ENCODE assay signal across 7 mouse cellular contexts in genomic region chr1:63112151-63112864, GRCm38 (mm10). TPM values are rescaled to one million over a fixed set of nuclear protein-coding genes. Genes with fewer than 3 reads are reported as not detected.
DNase-seq lines count a peak whose midpoint lies in the region; ATAC-seq and TF ChIP-seq lines count a peak whose summit lies in the region.

No protein-coding gene starts in this region.

- no peak for DNase-seq in layer of hippocampus, adult 2 months (ENCODE audit: low spot score in 2 of 2)
- DNase-seq in layer of hippocampus, adult 18-20 months (ENCODE audit: low spot score in 2 of 2): no peak
- DNase-seq in embryonic facial prominence, embryonic 11.5 days (ENCODE audit: low spot score): no peak
- DNase-seq in midbrain, postnatal 0 days (ENCODE audit: low spot score): no peak
- no peak for DNase-seq in layer of hippocampus, postnatal 25 days (ENCODE audit: extremely low spot score in 1 of 2, low spot score in 1 of 2)

- H3K9me3 ChIP-seq in embryonic facial prominence, embryonic 11.5 days (replicated peaks; ENCODE audit: control insufficient read depth, low read length): no peaks in the 10 kb centered on the region
- H3K9me3 ChIP-seq in hindbrain, embryonic 15.5 days: no peaks in the 10 kb centered on the region
- H3K9me3 ChIP-seq in midbrain, postnatal 0 days (ENCODE audit: low read length): no peaks in the 10 kb centered on the region

- H3K27ac ChIP-seq in layer of hippocampus, adult 2 months: peak overlapping the region; percentile 94
- H3K27ac ChIP-seq in embryonic facial prominence, embryonic 11.5 days (replicated peaks; ENCODE audit: low read depth, low read length): no peak overlapping the region
- H3K27ac ChIP-seq in hindbrain, embryonic 15.5 days (replicated peaks): peak overlapping the region; percentile 94; the same call in 1 of the 2 replicates
- peak overlapping the region; percentile 97; the same call in 1 of the 2 replicates for H3K27ac ChIP-seq in midbrain, postnatal 0 days (ENCODE audit: low read depth, low read length)

- H3K36me3 ChIP-seq in embryonic facial prominence, embryonic 11.5 days (replicated peaks; ENCODE audit: control insufficient read depth, insufficient read depth, low read depth, low read length): no peaks in the 10 kb centered on the region
- H3K36me3 ChIP-seq in hindbrain, embryonic 15.5 days: no peaks in the 10 kb centered on the region
- H3K36me3 ChIP-seq in midbrain, postnatal 0 days (ENCODE audit: insufficient read depth, low read length): no peaks in the 10 kb centered on the region

- no peak for TF ChIP-seq CTCF in layer of hippocampus, adult 2 months (conservative IDR thresholded peaks at IDR 0.05)
- no peak for TF ChIP-seq CTCF in midbrain, postnatal 0 days (IDR thresholded peaks at IDR 0.05)

- H3K27me3 ChIP-seq in embryonic facial prominence, embryonic 11.5 days (ENCODE audit: control insufficient read depth, insufficient read depth, low read length): no peaks in the 10 kb centered on the region
- no peaks in the 10 kb centered on the region for H3K27me3 ChIP-seq in hindbrain, embryonic 15.5 days
- no peaks in the 10 kb centered on the region for H3K27me3 ChIP-seq in midbrain, postnatal 0 days (ENCODE audit: insufficient read depth, low read length)

- ATAC-seq in embryonic facial prominence, embryonic 11.5 days (replicated peaks; ENCODE audit: insufficient number of reproducible peaks, low FRiP score, low TSS enrichment, low read depth): no peak
- no peak for ATAC-seq in hindbrain, embryonic 15.5 days (ENCODE audit: low FRiP score, low read depth)
- ATAC-seq in midbrain, postnatal 0 days (ENCODE audit: low FRiP score): no peak
- ATAC-seq in frontal cortex, adult (ENCODE audit: low TSS enrichment): no peak

- peak overlapping the region; percentile 62 for H3K4me2 ChIP-seq in embryonic facial prominence, embryonic 11.5 days (ENCODE audit: low read depth, low read length)
- peak overlapping the region; percentile 83 for H3K4me2 ChIP-seq in hindbrain, embryonic 15.5 days
- H3K4me2 ChIP-seq in midbrain, postnatal 0 days (ENCODE audit: low read depth, low read length, poor library complexity, severe bottlenecking): peak overlapping the region; percentile 95

- peak overlapping the region; percentile 100 for H3K9ac ChIP-seq in embryonic facial prominence, embryonic 11.5 days (replicated peaks; ENCODE audit: low read length)
- peak overlapping the region; percentile 97 for H3K9ac ChIP-seq in hindbrain, embryonic 15.5 days
- peak overlapping the region; percentile 100 for H3K9ac ChIP-seq in midbrain, postnatal 0 days (replicated peaks; ENCODE audit: low read length, poor library complexity, severe bottlenecking)

- H3K4me1 ChIP-seq in embryonic facial prominence, embryonic 11.5 days (ENCODE audit: control insufficient read depth, insufficient read depth, low read length): no peaks in the 10 kb centered on the region; the same call in 1 of the 2 replicates
- H3K4me1 ChIP-seq in hindbrain, embryonic 15.5 days (replicated peaks): peaks cover 50% of the 10 kb centered on the region
- peaks cover 4% of the 10 kb centered on the region; the same call in 1 of the 2 replicates for H3K4me1 ChIP-seq in midbrain, postnatal 0 days (ENCODE audit: insufficient read depth, low read length)

- peak overlapping the region; percentile 88 for H3K4me3 ChIP-seq in layer of hippocampus, adult 2 months
- H3K4me3 ChIP-seq in embryonic facial prominence, embryonic 11.5 days (ENCODE audit: low read depth, low read length): peak overlapping the region; percentile 96
- peak overlapping the region; percentile 95 for H3K4me3 ChIP-seq in hindbrain, embryonic 15.5 days
- peak overlapping the region; percentile 95 for H3K4me3 ChIP-seq in midbrain, postnatal 0 days (ENCODE audit: low read depth, low read length)

- WGBS in embryonic facial prominence, embryonic 11.5 days: 46% methylated on average over 8 of the region's 8 CpGs
- 42% methylated on average over 8 of the region's 8 CpGs for WGBS in hindbrain, embryonic 15.5 days
- 34% methylated on average over 8 of the region's 8 CpGs for WGBS in midbrain, postnatal 0 days

RNA-seq across cellular contexts. Expression of gene Ino80d, which starts 2.2 kb away (rescaled TPM):
- 10 to 100 TPM; 32.9 to 33.0 TPM for total RNA-seq in layer of hippocampus, adult 2 months (2021)
- 10 to 100 TPM; 27.7 to 28.6 TPM for total RNA-seq in layer of hippocampus, adult 18-20 months (2021)
- 7.9 and 8.9 TPM in 2 replicates for polyA plus RNA-seq in embryonic facial prominence, embryonic 11.5 days (2014; fragmentation: Nextera tagmentation; extraction: Ambion mirVana)
- polyA plus RNA-seq in hindbrain, embryonic 15.5 days (2015; fragmentation: Nextera tagmentation; extraction: Ambion mirVana): 9.9 and 10.5 TPM in 2 replicates
- total RNA-seq in midbrain, postnatal 0 days (2014; rRNA removed): 11.0 and 15.0 TPM in 2 replicates
- polyA plus RNA-seq in midbrain, postnatal 0 days (2015; fragmentation: Nextera tagmentation; extraction: Ambion mirVana): 5.1 and 7.3 TPM in 2 replicates
- 10 to 100 TPM; 23.6 to 30.6 TPM for total RNA-seq in layer of hippocampus, postnatal 25 days (2021)
